Mouse (Mus musculus): Measurements from ENCODE around the gene Hspbp1. TPM values are rescaled to one million over a fixed set of nuclear protein-coding genes. Genes with fewer than 3 reads are reported as not detected.

Gene Hspbp1
- 136 and 156 TPM in 2 replicates for polyA plus RNA-seq (2015; fragmentation: Nextera tagmentation; extraction: Ambion mirVana)

DNA sequence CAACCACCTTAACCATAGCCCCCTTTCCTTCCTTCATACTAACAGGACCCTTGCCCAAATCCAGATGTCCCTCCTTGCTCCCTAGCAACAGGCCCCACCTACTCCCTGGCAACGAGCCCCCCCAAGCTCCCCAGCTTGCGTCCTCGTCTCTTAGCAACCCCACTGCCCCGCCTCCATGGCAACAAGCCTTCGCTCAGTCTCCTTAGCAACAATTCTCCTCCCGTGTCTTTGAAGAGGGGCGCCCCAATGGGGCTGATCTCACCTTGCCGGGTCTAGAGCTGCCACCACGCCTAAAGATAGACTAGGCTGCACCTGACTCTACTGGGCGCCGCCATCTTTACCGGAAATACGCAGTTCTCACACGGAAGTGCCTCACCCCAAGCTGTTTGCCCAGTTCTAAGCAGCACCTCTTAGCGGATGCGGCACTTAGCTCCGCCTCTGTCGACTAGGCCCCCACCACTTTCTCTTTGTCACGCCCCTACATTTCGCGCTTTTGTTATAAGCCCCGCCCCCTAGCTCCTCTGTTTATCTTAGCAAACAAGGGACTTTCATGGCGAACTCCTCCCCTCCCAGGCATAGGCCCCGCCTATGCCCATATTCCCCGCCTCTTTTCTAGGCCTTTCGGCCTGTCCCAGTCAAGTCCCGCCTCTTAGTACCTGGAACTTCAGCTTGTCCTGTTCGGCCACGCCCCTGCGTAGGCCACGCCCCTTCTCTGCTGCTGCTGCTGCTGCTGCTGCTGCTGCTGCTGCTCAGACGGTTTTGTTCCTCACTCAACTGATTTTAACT lies at the start of gene Hspbp1:
TSS of gene Hspbp1 (minus strand) at position 437 of the 786 bp plus-strand sequence.
- peak; percentile 99 for ATAC-seq
- Histone ChIP-seq H3K27ac (ENCODE audit: low read length) (peak within 1 kb of the TSS; percentile 76), H3K9me3 (ENCODE audit: control insufficient read depth, low read length) (no peaks in the 10 kb centered on the region), H3K36me3 (ENCODE audit: control insufficient read depth, insufficient read depth) (peaks cover 11% of the 10 kb centered on the region), H3K4me1 (replicated peaks; ENCODE audit: control insufficient read depth, insufficient read depth, low read length) (peaks cover 10% of the 10 kb centered on the region), H3K4me3 (replicated peaks; ENCODE audit: low read length) (peak within 1 kb of the TSS; percentile 88), H3K9ac (replicated peaks; ENCODE audit: low read depth, low read length) (peak within 1 kb of the TSS; percentile 69), H3K4me2 (ENCODE audit: low read length) (peak within 1 kb of the TSS; percentile 95), H3K27me3 (replicated peaks; ENCODE audit: control insufficient read depth, insufficient read depth, low read length) (no peaks in the 10 kb centered on the region)
- under 1% methylated on average over 32 of the region's 32 CpGs for WGBS

DNA sequence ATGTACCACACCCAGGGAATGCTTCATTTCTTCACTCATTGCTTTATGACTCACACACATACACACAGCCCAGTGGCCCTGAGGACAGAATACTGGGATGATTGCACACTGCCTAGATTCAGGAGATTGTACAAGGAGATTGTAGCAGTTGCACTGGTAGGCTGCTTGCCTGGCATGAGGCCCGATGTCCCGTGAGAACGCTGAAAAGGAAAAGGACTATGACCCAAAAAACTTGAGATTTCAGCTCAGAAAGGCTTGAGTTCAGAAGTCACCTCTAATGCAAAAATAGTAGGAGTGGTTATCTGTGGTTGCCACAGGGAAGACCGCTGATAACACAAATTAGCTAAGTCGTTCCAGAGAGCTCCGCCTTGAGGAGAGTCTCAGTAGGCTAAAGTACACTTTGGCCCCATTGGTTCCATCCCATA lies 48.1 kb upstream of the Hspbp1 start:
- Histone ChIP-seq H3K9me3 (ENCODE audit: control insufficient read depth, low read length) (no peaks in the 10 kb centered on the region), H3K4me2 (ENCODE audit: low read length) (no peak overlapping the region), H3K9ac (replicated peaks; ENCODE audit: low read depth, low read length) (no peak overlapping the region), H3K4me1 (replicated peaks; ENCODE audit: control insufficient read depth, insufficient read depth, low read length) (no peaks in the 10 kb centered on the region), H3K27me3 (replicated peaks; ENCODE audit: control insufficient read depth, insufficient read depth, low read length) (no peaks in the 10 kb centered on the region), H3K27ac (ENCODE audit: low read length) (no peak overlapping the region), H3K36me3 (ENCODE audit: control insufficient read depth, insufficient read depth) (no peaks in the 10 kb centered on the region), H3K4me3 (replicated peaks; ENCODE audit: low read length) (no peak overlapping the region)
- no peak for ATAC-seq
- WGBS, result 74% methylated on average over 6 of the region's 6 CpGs

DNA sequence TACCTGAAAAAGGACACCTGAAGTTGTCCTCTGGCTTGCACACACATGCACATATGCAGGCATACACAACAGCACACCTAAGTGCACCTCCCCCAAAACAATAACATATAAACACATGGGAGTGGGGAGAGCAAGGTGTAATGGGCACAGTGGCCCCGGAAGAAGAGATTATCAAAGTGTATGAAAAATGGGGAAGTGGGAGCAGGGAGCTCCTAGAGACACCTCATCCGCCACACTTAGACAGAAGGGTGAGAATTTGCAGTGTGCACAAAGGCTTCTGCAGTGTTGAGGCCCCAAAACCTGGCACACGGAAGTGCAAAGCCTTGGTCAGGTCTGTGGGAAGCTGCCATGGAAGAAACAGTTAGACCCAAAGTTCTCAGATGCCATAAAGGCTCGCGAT lies 46.2 kb upstream of the Hspbp1 start:
- Histone ChIP-seq H3K4me3 (replicated peaks; ENCODE audit: low read length) (no peak overlapping the region), H3K9ac (replicated peaks; ENCODE audit: low read depth, low read length) (no peak overlapping the region), H3K27ac (ENCODE audit: low read length) (no peak overlapping the region), H3K4me2 (ENCODE audit: low read length) (no peak overlapping the region), H3K27me3 (replicated peaks; ENCODE audit: control insufficient read depth, insufficient read depth, low read length) (no peaks in the 10 kb centered on the region), H3K4me1 (replicated peaks; ENCODE audit: control insufficient read depth, insufficient read depth, low read length) (no peaks in the 10 kb centered on the region), H3K36me3 (ENCODE audit: control insufficient read depth, insufficient read depth) (no peaks in the 10 kb centered on the region), H3K9me3 (ENCODE audit: control insufficient read depth, low read length) (no peaks in the 10 kb centered on the region)
- no peak for ATAC-seq
- WGBS, result 84% methylated on average over 5 of the region's 5 CpGs

DNA sequence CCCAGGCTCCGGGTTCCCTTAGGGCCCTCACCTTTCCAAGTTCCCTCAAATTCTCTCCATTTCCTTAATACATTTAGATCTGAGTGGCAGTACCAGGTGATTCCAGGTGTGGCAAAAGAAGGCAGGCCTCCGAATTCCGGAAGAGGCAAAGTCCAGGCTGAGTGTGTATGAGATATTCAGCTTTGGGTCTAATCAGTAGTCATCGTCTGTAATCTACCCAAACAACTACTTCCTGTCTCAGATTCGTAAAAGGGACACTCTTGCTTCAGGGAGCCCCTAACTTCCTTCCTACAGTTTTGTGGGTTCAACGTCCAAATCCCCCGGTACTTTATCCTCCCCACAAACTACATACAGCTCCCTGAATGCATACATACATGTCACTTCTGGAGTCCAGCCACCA lies 40.3 kb upstream of the Hspbp1 start, which contains the start of gene Tmem150b:
TSS of gene Tmem150b (minus strand) at position 81 of the 400 bp plus-strand sequence.
- WGBS, result 81% methylated on average over 7 of the region's 7 CpGs

DNA sequence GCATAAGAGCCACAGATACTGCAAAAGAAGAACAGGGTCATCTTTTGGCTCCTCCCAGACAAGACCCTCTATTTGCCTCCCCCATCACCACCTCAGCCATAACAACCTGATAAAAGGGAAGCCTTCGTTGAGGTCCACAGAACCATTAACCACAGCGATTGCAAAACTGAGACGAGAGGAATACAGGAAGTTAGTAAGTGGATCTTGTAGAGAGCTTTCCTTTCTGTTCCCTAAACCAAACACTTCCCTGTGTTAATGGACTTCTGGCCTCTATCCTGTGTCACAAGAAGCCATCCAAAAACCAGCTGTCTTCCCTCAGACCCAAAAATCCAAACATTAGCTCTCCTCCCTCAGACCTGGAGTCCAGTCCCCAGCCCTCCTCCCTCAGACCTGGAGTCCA lies 39.5 kb upstream of the Hspbp1 start:
- H3K27ac ChIP-seq (ENCODE audit: low read length), result no peak overlapping the region
- no peaks in the 10 kb centered on the region for H3K27me3 ChIP-seq (replicated peaks; ENCODE audit: control insufficient read depth, insufficient read depth, low read length)
- H3K4me2 ChIP-seq (ENCODE audit: low read length), result no peak overlapping the region
- H3K9ac ChIP-seq (replicated peaks; ENCODE audit: low read depth, low read length), result no peak overlapping the region
- 72% methylated on average over 3 of the region's 3 CpGs for WGBS
- no peaks in the 10 kb centered on the region for H3K36me3 ChIP-seq (ENCODE audit: control insufficient read depth, insufficient read depth)
- H3K4me1 ChIP-seq (replicated peaks; ENCODE audit: control insufficient read depth, insufficient read depth, low read length), result no peaks in the 10 kb centered on the region
- ATAC-seq, result no peak
- no peak overlapping the region for H3K4me3 ChIP-seq (replicated peaks; ENCODE audit: low read length)
- H3K9me3 ChIP-seq (ENCODE audit: control insufficient read depth, low read length), result no peaks in the 10 kb centered on the region

More for the DNA sequence above, 40.3 kb upstream of the Hspbp1 start, which contains the start of gene Tmem150b:
- H3K4me2 ChIP-seq (ENCODE audit: low read length), result no peak within 1 kb of the TSS
- H3K9me3 ChIP-seq (ENCODE audit: control insufficient read depth, low read length), result no peaks in the 10 kb centered on the region
- no peaks in the 10 kb centered on the region for H3K36me3 ChIP-seq (ENCODE audit: control insufficient read depth, insufficient read depth)
- H3K4me3 ChIP-seq (replicated peaks; ENCODE audit: low read length), result no peak within 1 kb of the TSS
- no peaks in the 10 kb centered on the region for H3K4me1 ChIP-seq (replicated peaks; ENCODE audit: control insufficient read depth, insufficient read depth, low read length)
- H3K27me3 ChIP-seq (replicated peaks; ENCODE audit: control insufficient read depth, insufficient read depth, low read length), result no peaks in the 10 kb centered on the region
- no peak for ATAC-seq
- no peak within 1 kb of the TSS for H3K27ac ChIP-seq (ENCODE audit: low read length)
- no peak within 1 kb of the TSS for H3K9ac ChIP-seq (replicated peaks; ENCODE audit: low read depth, low read length)

DNA sequence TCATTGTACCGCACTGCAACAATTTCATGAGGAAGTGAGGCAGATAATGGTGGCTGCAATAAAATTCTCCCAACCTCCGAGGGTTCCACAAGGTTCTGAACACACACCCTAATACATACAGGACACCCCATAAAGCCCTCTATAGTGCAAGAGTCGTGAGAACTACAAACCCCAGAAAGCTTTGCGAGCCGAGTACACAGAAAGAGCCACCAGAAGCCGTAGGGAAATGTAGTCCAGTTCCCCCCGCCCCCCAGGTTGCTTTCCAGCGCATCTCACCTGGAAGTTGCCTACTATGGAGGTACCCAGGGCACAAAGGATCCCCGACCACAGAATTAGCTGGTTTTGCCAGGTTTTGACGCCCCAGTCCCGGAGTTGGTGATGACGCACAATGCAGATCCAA lies 38.6 kb upstream of the Hspbp1 start:
- Histone ChIP-seq H3K9ac (replicated peaks; ENCODE audit: low read depth, low read length) (peak overlapping the region; percentile 39; the same call in 1 of the 2 replicates), H3K4me3 (replicated peaks; ENCODE audit: low read length) (peak overlapping the region; percentile 34), H3K9me3 (ENCODE audit: control insufficient read depth, low read length) (no peaks in the 10 kb centered on the region), H3K27me3 (replicated peaks; ENCODE audit: control insufficient read depth, insufficient read depth, low read length) (no peaks in the 10 kb centered on the region), H3K27ac (ENCODE audit: low read length) (no peak overlapping the region), H3K4me1 (replicated peaks; ENCODE audit: control insufficient read depth, insufficient read depth, low read length) (no peaks in the 10 kb centered on the region), H3K36me3 (ENCODE audit: control insufficient read depth, insufficient read depth) (no peaks in the 10 kb centered on the region), H3K4me2 (ENCODE audit: low read length) (peak overlapping the region; percentile 56)
- 28% methylated on average over 12 of the region's 12 CpGs for WGBS
- peak; percentile 88 for ATAC-seq

DNA sequence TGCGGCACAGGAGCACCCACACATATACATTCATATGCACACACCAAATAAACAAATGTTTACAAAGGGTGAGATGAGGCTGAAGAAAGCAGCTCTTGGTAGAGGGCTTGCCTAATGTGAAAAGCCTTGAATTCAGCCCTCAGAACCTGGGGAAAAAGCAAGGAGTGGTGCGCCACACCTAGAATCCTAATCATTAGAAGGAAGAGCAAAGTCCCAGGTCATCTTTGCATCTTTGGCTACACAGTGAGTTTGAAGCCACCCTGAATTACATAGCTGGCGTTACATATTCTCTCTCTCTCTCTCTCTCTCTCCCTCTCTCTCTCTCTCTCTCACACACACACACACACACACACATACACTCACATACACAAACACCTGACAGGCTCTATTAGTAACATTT lies 34.4 kb upstream of the Hspbp1 start:
- no peaks in the 10 kb centered on the region for H3K27me3 ChIP-seq (replicated peaks; ENCODE audit: control insufficient read depth, insufficient read depth, low read length)
- 84% methylated on average over 3 of the region's 3 CpGs for WGBS
- H3K9me3 ChIP-seq (ENCODE audit: control insufficient read depth, low read length), result no peaks in the 10 kb centered on the region
- peaks cover 5% of the 10 kb centered on the region; the same call in 1 of the 2 replicates for H3K36me3 ChIP-seq (ENCODE audit: control insufficient read depth, insufficient read depth)
- ATAC-seq, result no peak
- no peaks in the 10 kb centered on the region for H3K4me1 ChIP-seq (replicated peaks; ENCODE audit: control insufficient read depth, insufficient read depth, low read length)
- H3K27ac ChIP-seq (ENCODE audit: low read length), result no peak overlapping the region
- no peak overlapping the region for H3K4me2 ChIP-seq (ENCODE audit: low read length)
- H3K9ac ChIP-seq (replicated peaks; ENCODE audit: low read depth, low read length), result no peak overlapping the region
- H3K4me3 ChIP-seq (replicated peaks; ENCODE audit: low read length), result no peak overlapping the region

DNA sequence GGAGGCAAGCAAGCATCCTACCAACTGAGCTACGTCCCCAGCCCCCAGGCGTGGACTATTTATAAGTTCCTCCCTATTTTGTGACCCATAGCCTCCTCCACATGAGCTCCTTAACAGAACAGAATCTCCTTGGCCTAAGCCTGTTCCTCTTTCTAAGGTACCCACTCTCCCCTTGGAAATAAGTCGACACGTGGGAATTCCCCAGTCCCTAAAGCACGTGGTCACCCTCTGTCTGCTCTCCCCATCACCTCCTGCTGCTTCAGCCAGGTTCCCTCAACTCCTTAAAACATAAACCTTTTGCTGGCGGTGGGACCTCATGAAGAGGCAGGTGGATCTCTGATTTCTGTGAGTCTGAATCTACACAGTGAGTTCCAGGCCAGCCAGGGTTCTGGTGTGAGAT lies 32.1 kb upstream of the Hspbp1 start:
- H3K9me3 ChIP-seq (ENCODE audit: control insufficient read depth, low read length), result no peaks in the 10 kb centered on the region
- WGBS, result 67% methylated on average over 6 of the region's 6 CpGs
- H3K9ac ChIP-seq (replicated peaks; ENCODE audit: low read depth, low read length), result no peak overlapping the region
- H3K4me2 ChIP-seq (ENCODE audit: low read length), result no peak overlapping the region
- no peak overlapping the region for H3K4me3 ChIP-seq (replicated peaks; ENCODE audit: low read length)
- peaks cover 26% of the 10 kb centered on the region for H3K36me3 ChIP-seq (ENCODE audit: control insufficient read depth, insufficient read depth)
- H3K27ac ChIP-seq (ENCODE audit: low read length), result no peak overlapping the region
- no peaks in the 10 kb centered on the region for H3K4me1 ChIP-seq (replicated peaks; ENCODE audit: control insufficient read depth, insufficient read depth, low read length)
- ATAC-seq, result no peak
- no peaks in the 10 kb centered on the region for H3K27me3 ChIP-seq (replicated peaks; ENCODE audit: control insufficient read depth, insufficient read depth, low read length)

DNA sequence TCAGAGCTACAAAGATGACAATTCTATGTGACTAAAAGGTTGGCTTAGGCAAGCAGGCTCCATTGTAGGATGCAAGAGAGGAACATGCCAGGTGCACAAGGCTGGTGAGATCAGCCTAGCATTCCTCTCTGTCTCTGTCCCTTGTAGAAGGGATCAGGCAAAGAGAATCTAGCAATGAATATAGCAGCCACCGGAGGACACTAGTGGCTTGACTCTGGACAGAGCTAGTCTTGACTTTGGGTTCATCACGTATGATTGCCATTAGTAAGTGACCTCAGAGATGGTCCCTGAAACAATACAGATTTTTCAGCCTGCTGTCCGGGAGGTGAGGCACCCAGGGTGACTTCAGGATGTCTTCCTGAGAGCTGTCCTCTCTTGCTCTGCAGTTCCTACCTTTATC lies 27.7 kb upstream of the Hspbp1 start:
- no peak overlapping the region for H3K4me2 ChIP-seq (ENCODE audit: low read length)
- peaks cover 56% of the 10 kb centered on the region for H3K36me3 ChIP-seq (ENCODE audit: control insufficient read depth, insufficient read depth)
- no peak overlapping the region for H3K9ac ChIP-seq (replicated peaks; ENCODE audit: low read depth, low read length)
- H3K27me3 ChIP-seq (replicated peaks; ENCODE audit: control insufficient read depth, insufficient read depth, low read length), result no peaks in the 10 kb centered on the region
- no peaks in the 10 kb centered on the region for H3K9me3 ChIP-seq (ENCODE audit: control insufficient read depth, low read length)
- no peak for ATAC-seq
- H3K27ac ChIP-seq (ENCODE audit: low read length), result no peak overlapping the region
- H3K4me3 ChIP-seq (replicated peaks; ENCODE audit: low read length), result no peak overlapping the region
- 90% methylated on average over 3 of the region's 3 CpGs for WGBS
- H3K4me1 ChIP-seq (replicated peaks; ENCODE audit: control insufficient read depth, insufficient read depth, low read length), result no peaks in the 10 kb centered on the region
